Mouse (Mus musculus) neural tube, embryonic 11.5 days (tissue): ENCODE results near the gene Rusc2. TPM values are rescaled to one million over a fixed set of nuclear protein-coding genes. Genes with fewer than 3 reads are reported as not detected.

ENCODE experiments used
- ATAC-seq: fragments of 200-750 bp; cut with Nextera tagmentation; 2 replicates; pipeline ENCODE4 v1.8.0; 2017; ENCODE audit warnings: moderate number of reproducible peaks, mild to moderate bottlenecking, moderate TSS enrichment, moderate library complexity; ENCODE audit not compliant: insufficient read depth, low FRiP score, low TSS enrichment
- DNase-seq: peaks from one replicate; pipeline ENCODE4 v3.0.0-alpha.2; 2015; ENCODE audit warnings: low spot score
- H3K27ac ChIP-seq: fragments of 300-500 bp; sonication (generic); 2 replicates; pipeline ENCODE4 v1.5.1; 2014; ENCODE audit warnings: low read depth, mild to moderate bottlenecking, low read length
- H3K27me3 ChIP-seq: fragments of 300-500 bp; sonication (generic); 2 replicates; pipeline ENCODE4 v1.6.1; 2014; ENCODE audit warnings: mild to moderate bottlenecking, low read length, mixed read lengths; ENCODE audit not compliant: control insufficient read depth, insufficient read depth
- H3K36me3 ChIP-seq: fragments of 300-500 bp; sonication (generic); 2 replicates; pipeline ENCODE4 v1.6.1; 2014; ENCODE audit warnings: mild to moderate bottlenecking, low read length, moderate library complexity, mixed read lengths; ENCODE audit not compliant: control insufficient read depth, insufficient read depth
- H3K4me1 ChIP-seq: fragments of 300-500 bp; sonication (generic); 2 replicates; pipeline ENCODE4 v1.6.1; 2014; ENCODE audit warnings: low read length, mixed read lengths; ENCODE audit not compliant: control insufficient read depth, insufficient read depth
- H3K4me2 ChIP-seq: fragments of 300-500 bp; sonication (generic); 2 replicates; pipeline ENCODE4 v1.6.1; 2014; ENCODE audit warnings: low read depth, mild to moderate bottlenecking, moderate library complexity
- H3K4me3 ChIP-seq: fragments of 300-500 bp; sonication (generic); 2 replicates; pipeline ENCODE4 v1.5.1; 2014; ENCODE audit warnings: low read depth, low read length
- H3K9ac ChIP-seq: fragments of 300-500 bp; sonication (generic); 2 replicates; pipeline ENCODE4 v1.6.1; 2014; ENCODE audit warnings: mild to moderate bottlenecking, low read length
- H3K9me3 ChIP-seq: fragments of 300-500 bp; sonication (generic); 2 replicates; pipeline ENCODE4 v1.6.1; 2016; ENCODE audit warnings: low read length; ENCODE audit not compliant: control insufficient read depth
- WGBS: fragments of 180-500 bp; shearing (Covaris S2); extraction: QIAGEN DNeasy Blood & Tissue Kit; methylation state at CpG from one replicate; pipeline ENCODE4 v1.1.7; 2014; 5-methylcytosine and 5-hydroxymethylcytosine counted together
- polyA plus RNA-seq: library from polyadenylated mRNA; unstranded; fragments of >200 nt; fragmentation: Nextera tagmentation; extraction: Ambion mirVana; gene quantifications from 2 replicates; pipeline ENCODE4 v1.2.1, GENCODE M21; 2014

Rusc2 gene
- 17.9 and 20.0 TPM in 2 replicates for polyA plus RNA-seq

DNA sequence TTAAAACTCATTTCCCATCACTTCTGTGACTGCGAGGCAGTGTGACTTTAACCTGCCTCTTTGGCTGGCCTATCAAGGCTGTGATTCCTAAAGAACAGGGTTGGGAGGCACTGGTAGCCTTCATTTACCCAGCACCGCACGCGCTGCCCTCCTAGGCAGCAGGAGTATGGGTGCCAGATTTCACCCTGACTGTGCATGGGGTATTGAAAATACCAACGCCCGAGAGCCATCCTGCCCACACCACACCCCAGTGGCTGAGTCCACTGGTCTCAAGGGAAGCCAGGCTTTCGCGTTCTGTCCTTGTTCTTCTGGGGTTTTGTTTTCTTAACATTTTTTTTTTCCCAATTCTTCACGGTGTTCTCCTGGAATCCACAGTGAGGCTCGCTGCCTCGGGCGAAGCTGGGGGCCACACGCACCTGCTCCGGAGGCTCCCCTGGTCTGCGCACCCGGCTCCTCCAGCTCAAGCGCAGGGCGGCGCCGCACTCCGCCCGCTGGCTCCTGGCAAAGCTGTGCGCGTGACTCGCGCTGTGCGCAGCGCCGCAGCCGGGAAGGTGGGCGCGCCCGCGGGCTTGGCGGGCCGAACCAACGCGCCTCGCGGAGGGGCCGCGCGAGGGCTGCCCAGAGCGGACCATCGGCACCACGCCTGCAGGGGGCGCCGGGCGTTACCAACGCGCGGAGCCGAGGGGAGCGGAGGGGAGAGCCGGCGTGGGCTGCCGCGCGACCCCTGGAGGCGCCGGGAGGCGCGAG lies at the start of gene Rusc2:
Rusc2 (plus strand) TSS at position 572 of the 747 bp plus-strand sequence.
- H3K27me3 ChIP-seq = no peaks in the 10 kb centered on the region; the same call in 1 of the 2 replicates
- 0 out of 2 replicates have a peak, but pooled peaks cover 4% of the 10 kb centered on the region for H3K4me1 ChIP-seq
- no peaks in the 10 kb centered on the region for H3K36me3 ChIP-seq
- H3K4me2 ChIP-seq = peak within 1 kb of the TSS; percentile 74
- under 1% methylated on average over 56 of the region's 63 CpGs for WGBS
- peak within 1 kb of the TSS; percentile 81 for H3K9ac ChIP-seq
- no peak within 1 kb of the TSS for H3K27ac ChIP-seq
- peak; percentile 95 for DNase-seq
- ATAC-seq = peak; percentile 93
- no peaks in the 10 kb centered on the region for H3K9me3 ChIP-seq
- peak within 1 kb of the TSS; percentile 55 for H3K4me3 ChIP-seq

DNA sequence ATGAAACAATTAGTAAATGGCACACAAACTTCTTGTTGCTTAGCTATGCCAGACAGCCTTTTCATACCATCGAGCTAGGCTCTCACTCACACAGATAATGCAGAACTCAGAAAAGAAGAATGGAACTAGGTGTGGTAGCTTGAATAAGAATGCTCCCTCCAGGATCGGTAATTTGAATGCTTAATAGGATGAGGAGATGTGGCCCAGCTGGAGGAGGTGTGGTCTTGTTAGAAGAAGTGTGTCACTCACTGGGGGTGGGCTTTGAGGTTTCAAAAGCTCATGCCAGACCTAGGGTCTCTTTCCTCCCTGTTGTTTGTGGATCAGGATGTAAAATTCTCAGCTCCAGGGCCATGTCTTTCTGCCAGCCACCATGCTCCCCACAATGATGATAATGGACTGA lies 47.0 kb upstream of the Rusc2 start:
- no peak for ATAC-seq
- H3K9ac ChIP-seq = no peak overlapping the region
- WGBS = 68% methylated on average over 2 of the region's 2 CpGs

DNA sequence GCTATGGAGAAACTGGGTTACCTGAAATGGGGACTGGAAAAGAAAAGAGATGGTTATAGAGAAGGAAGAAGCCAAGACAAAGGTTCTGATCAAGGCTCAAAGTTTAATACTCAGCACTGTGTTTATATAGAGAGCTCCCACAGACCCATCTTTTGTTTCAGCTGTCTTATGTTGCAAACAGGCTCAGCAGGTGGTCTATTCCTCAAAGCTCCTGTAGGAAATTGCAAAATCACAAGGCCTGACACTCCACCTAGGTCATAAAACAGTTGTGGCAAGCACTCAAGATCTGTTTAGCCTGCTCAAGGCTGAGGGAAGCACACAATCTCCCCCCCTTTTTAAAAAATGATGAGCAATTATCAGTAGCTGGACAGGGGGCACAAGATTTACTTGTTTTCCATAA lies 45.6 kb upstream of the Rusc2 start:
- Histone ChIP-seq H3K9ac (no peak overlapping the region), H3K36me3 (no peaks in the 10 kb centered on the region), H3K4me2 (no peak overlapping the region), H3K4me1 (no peaks in the 10 kb centered on the region), H3K27me3 (no peaks in the 10 kb centered on the region), H3K27ac (no peak overlapping the region), H3K4me3 (no peak overlapping the region), H3K9me3 (no peaks in the 10 kb centered on the region; the same call in 1 of the 2 replicates)
- DNase-seq = no peak
- no peak for ATAC-seq

More for the DNA sequence above, 47.0 kb upstream of the Rusc2 start:
- no peak for DNase-seq
- Histone ChIP-seq H3K4me1 (no peaks in the 10 kb centered on the region), H3K36me3 (no peaks in the 10 kb centered on the region), H3K27me3 (no peaks in the 10 kb centered on the region), H3K9me3 (no peaks in the 10 kb centered on the region; the same call in 1 of the 2 replicates), H3K4me2 (no peak overlapping the region), H3K27ac (no peak overlapping the region), H3K4me3 (no peak overlapping the region)

DNA sequence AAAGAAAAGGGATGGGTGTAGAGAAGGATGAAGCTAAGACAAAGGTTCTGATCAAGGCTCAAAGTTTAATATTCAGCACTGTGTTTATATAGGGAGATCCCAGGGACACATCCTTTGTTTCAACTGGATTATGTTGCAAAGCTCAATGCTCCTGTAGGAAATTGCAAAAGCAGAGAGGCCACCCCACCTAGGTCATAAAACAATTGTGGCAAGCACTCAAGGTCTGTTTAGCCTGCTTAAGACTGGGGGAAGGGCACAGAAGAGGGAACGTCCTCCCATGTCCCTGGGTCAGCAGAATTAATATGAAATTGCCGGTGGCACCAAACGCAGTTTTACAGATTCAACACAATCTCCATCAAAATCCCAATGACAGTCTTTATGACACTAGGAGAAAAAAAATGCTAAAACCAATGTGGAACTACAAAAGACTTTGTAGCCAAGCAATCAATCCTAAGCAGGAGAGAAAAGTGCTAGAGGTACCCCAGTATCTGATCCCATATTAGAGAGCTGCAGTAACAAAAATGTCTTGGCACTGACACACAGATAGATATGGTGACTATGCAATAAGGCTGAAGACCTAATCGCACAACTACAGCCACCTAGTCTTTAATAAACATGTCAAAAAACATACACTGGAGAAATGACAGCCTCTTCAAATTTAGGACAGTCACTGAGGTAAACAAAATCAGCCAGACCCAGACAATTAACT lies 41.5 kb upstream of the Rusc2 start:
- no peak overlapping the region for H3K4me3 ChIP-seq
- WGBS = 61% methylated on average over 4 of the region's 4 CpGs
- H3K36me3 ChIP-seq = no peaks in the 10 kb centered on the region
- H3K4me1 ChIP-seq = no peaks in the 10 kb centered on the region
- no peak overlapping the region for H3K9ac ChIP-seq
- no peak overlapping the region for H3K27ac ChIP-seq
- H3K27me3 ChIP-seq = no peaks in the 10 kb centered on the region
- H3K4me2 ChIP-seq = no peak overlapping the region
- DNase-seq (no peak), ATAC-seq (no peak)
- H3K9me3 ChIP-seq = no peaks in the 10 kb centered on the region; the same call in 1 of the 2 replicates

DNA sequence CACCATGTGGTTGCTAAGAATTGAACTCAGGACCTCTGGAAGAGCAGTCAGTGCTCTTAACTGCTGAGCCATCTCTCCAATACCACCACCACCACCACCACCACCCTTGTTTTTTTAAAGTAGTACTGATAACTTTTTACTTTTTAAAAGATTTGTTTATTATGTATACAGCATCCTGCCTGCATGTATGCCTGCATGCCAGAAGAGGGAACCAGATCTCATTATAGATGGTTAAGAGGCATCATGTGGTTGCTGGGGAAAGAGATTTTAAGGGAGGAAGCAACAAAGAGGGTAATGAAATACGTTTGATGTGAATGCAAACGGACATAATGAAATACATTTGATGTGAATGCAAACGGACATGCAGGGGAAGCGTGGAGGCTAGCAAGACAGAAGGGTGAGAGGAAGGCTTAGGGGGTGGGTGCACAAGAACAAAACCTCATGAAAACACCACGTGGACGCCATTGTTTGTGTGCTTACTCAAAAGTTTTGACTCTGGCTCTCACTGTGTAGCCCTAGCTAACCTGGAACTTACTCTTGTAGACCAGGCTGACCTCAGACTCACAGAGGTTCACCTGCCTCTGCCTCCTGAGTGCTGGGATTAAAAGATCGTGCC lies 40.4 kb upstream of the Rusc2 start:
- WGBS = 60% methylated on average over 7 of the region's 7 CpGs
- DNase-seq = no peak

DNA sequence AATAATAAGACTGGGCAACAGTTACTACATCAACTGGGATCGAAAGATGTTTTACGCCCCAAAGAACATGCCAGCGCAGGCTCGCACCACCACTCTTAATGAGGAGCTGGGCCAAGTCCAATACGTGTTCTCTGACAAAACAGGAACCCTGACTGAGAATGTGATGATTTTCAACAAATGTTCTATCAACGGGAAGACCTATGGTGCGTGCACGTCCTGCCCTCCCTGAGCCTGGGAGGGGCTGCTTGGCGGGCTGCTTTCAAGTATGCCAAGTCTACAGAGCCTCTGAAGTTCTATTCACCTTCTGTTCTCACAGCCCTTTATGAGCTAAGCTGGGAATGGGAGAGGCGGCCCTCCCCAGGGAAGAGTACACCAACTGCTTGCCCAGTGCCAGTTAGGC lies 39.3 kb upstream of the Rusc2 start:
- H3K27me3 ChIP-seq = no peaks in the 10 kb centered on the region
- no peak overlapping the region for H3K4me3 ChIP-seq
- H3K9me3 ChIP-seq = no peaks in the 10 kb centered on the region
- no peak for ATAC-seq
- DNase-seq = no peak
- no peak overlapping the region for H3K9ac ChIP-seq
- 91% methylated on average over 10 of the region's 10 CpGs for WGBS
- no peak overlapping the region for H3K4me2 ChIP-seq
- no peaks in the 10 kb centered on the region for H3K4me1 ChIP-seq
- H3K27ac ChIP-seq = no peak overlapping the region
- H3K36me3 ChIP-seq = no peaks in the 10 kb centered on the region

More for the DNA sequence above, 40.4 kb upstream of the Rusc2 start:
- no peaks in the 10 kb centered on the region for H3K36me3 ChIP-seq
- H3K27me3 ChIP-seq = no peaks in the 10 kb centered on the region
- no peak overlapping the region for H3K4me3 ChIP-seq
- no peaks in the 10 kb centered on the region; the same call in 1 of the 2 replicates for H3K9me3 ChIP-seq
- H3K9ac ChIP-seq = no peak overlapping the region
- H3K27ac ChIP-seq = no peak overlapping the region
- no peak overlapping the region for H3K4me2 ChIP-seq
- ATAC-seq = no peak
- no peaks in the 10 kb centered on the region for H3K4me1 ChIP-seq

DNA sequence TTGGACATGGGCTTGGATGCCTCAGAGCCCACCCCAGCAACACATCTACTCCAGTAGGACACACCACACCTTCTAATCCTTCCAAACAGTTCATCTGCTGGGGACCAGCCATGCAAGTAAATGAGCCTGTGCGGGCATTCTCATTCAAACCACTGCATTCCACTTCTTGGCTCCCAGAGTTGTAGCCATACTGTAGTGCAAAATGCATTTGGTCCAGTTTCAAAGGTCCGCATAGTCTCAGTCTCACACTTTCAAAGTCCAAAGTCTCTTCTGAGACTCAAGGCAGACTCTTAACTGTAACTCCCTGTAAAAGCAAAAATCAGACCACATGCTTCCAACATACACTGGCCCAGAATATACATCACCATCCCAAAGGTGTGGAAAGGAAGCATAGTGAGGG lies 36.8 kb upstream of the Rusc2 start:
- H3K9ac ChIP-seq = no peak overlapping the region
- no peaks in the 10 kb centered on the region for H3K36me3 ChIP-seq
- no peak overlapping the region for H3K4me2 ChIP-seq
- no peak for DNase-seq
- no peaks in the 10 kb centered on the region for H3K9me3 ChIP-seq
- H3K4me3 ChIP-seq = no peak overlapping the region
- ATAC-seq = no peak
- 83% methylated on average over 2 of the region's 2 CpGs for WGBS
- H3K27ac ChIP-seq = no peak overlapping the region
- H3K27me3 ChIP-seq = no peaks in the 10 kb centered on the region
- H3K4me1 ChIP-seq = no peaks in the 10 kb centered on the region

DNA sequence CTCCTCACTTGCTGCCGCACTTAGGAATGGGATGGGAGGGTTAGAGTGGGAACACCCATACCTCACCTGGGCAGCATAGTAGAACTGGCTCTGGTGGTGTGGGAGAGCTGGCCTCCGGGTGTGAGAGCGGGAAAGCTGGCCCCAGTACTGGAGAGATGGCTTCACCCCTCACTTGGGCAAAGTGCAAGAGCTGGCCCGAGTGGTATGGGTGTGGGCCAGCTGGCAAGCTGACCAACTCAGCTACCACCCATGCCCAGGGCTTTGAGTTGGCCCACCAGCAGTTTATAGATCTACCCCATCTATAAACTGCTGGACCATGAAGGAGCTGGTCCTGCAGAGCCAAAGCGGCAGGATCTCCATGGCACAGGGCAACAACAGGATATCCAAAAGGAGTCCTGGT lies 32.6 kb upstream of the Rusc2 start:
- H3K4me2 ChIP-seq = no peak overlapping the region
- H3K4me3 ChIP-seq = no peak overlapping the region
- no peak overlapping the region for H3K27ac ChIP-seq
- H3K4me1 ChIP-seq = no peaks in the 10 kb centered on the region
- no peak for DNase-seq
- H3K9me3 ChIP-seq = no peaks in the 10 kb centered on the region; the same call in 1 of the 2 replicates
- 94% methylated on average over 5 of the region's 5 CpGs for WGBS
- ATAC-seq = no peak
- H3K9ac ChIP-seq = no peak overlapping the region
- H3K36me3 ChIP-seq = no peaks in the 10 kb centered on the region
- no peaks in the 10 kb centered on the region for H3K27me3 ChIP-seq
